Mouse (Mus musculus) cerebellum, adult 11-12 months (tissue): Measurements from ENCODE around the gene Mllt10.
A peak's percentile ranks its signal among the peaks of the same experiment; 100 is the strongest.

ENCODE experiments used
- DNase-seq: peaks from one replicate; pipeline ENCODE4 v3.0.0; 2022

Mllt10 gene

GRCm38 (mm10) chr2:18205118-18205517, 150.1 kb downstream of the Mllt10 start:
- no peak for DNase-seq

GRCm38 (mm10) chr2:18206811-18207210, 151.8 kb downstream of the Mllt10 start:
- no peak for DNase-seq

GRCm38 (mm10) chr2:18208578-18208977, 153.5 kb downstream of the Mllt10 start:
- DNase-seq = peak; percentile 33

- DNase-seq = peak; percentile 57
Observed at GRCm38 (mm10) chr2:18209211-18209823, 154.3 kb downstream of the Mllt10 start.

GRCm38 (mm10) chr2:18209948-18210347, 154.9 kb downstream of the Mllt10 start:
- DNase-seq = no peak

GRCm38 (mm10) chr2:18214031-18214430, 159.0 kb downstream of the Mllt10 start:
- no peak for DNase-seq

GRCm38 (mm10) chr2:18217867-18218266, 162.8 kb downstream of the Mllt10 start:
- DNase-seq = peak; percentile 95

- peak; percentile 77 for DNase-seq
Observed at GRCm38 (mm10) chr2:18218500-18218899, 163.5 kb downstream of the Mllt10 start.

- peak; percentile 52 for DNase-seq
Observed at GRCm38 (mm10) chr2:18219136-18219535, 164.1 kb downstream of the Mllt10 start.

- peak; percentile 52 for DNase-seq
Observed at GRCm38 (mm10) chr2:18219569-18219968, 164.5 kb downstream of the Mllt10 start.

GRCm38 (mm10) chr2:18228486-18229062, 173.5 kb downstream of the Mllt10 start:
- DNase-seq = no peak

GRCm38 (mm10) chr2:18229279-18229678, 174.2 kb downstream of the Mllt10 start:
- DNase-seq = no peak

- DNase-seq = no peak
Observed at GRCm38 (mm10) chr2:18231143-18231542, 176.1 kb downstream of the Mllt10 start.

- no peak for DNase-seq
Observed at GRCm38 (mm10) chr2:18232883-18233567, 178.0 kb downstream of the Mllt10 start.

- DNase-seq = no peak
Observed at GRCm38 (mm10) chr2:18235524-18235923, 180.5 kb downstream of the Mllt10 start.

GRCm38 (mm10) chr2:18249224-18249623, 194.2 kb downstream of the Mllt10 start:
- no peak for DNase-seq
